Mouse (Mus musculus): ENCODE results near the gene Gm21680. TPM values are rescaled to one million over a fixed set of nuclear protein-coding genes. Genes with fewer than 3 reads are reported as not detected.

Gene Gm21680
- not detected in 2 replicates for polyA plus RNA-seq (2012; rRNA removed)

GRCm38 (mm10) chr5:25972563-25972962 lies at the start of gene Gm21680:
Gene Gm21680, minus strand, starts transcription at chr5:25972663.

DNA sequence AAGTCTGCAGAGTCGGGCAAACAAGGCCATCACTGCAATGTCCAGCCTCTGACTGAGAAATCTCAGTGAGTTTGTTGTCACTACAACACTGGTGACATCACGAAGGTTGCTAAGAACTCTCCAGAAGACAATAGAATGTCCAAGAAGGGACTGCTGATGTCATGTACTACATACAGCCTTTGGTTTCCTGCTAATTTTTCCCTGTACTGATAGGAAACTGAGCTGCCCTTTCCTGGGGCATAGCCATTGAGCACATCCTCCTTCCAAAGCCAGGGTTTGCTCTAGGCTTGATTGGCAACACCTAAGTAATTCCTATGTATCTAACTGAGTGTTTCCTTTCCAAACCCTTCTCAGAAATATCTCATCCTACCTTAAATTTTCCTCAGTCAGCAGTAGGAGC lies 32.2 kb upstream of the Gm21680 start, which contains the start of gene Gm1979:
TSS of gene Gm1979 (minus strand) at position 101 of the 400 bp plus-strand sequence.

DNA sequence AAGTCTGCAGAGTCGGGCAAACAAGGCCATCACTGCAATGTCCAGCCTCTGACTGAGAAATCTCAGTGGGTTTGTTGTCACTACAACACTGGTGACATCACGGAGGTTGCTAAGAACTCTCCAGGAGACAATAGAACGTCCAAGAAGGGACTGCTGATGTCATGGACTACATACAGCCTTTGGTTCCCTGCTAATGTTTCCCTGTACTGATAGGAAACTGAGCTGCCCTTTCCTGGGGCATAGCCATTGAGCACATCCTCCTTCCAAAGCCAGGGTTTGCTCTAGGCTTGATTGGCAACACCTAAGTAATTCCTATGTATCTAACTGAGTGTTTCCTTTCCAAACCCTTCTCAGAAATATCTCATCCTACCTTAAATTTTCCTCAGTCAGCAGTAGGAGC lies 16.1 kb upstream of the Gm21680 start, which contains the start of gene Gm21698:
TSS of gene Gm21698 (minus strand) at position 101 of the 400 bp plus-strand sequence.

GRCm38 (mm10) chr5:25954317-25954716 lies 18.1 kb downstream of the Gm21680 start, which contains the start of gene Gm21671:
Gene Gm21671, minus strand, starts transcription at chr5:25954417.

DNA sequence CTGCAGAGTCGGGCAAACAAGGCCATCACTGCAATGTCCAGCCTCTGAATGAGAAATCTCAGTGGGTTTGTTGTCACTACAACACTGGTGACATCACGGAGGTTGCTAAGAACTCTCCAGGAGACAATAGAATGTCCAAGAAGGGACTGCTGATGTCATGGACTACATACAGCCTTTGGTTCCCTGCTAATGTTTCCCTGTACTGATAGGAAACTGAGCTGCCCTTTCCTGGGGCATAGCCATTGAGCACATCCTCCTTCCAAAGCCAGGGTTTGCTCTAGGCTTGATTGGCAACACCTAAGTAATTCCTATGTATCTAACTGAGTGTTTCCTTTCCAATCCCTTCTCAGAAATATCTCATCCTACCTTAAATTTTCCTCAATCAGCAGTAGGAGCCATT lies 30.2 kb downstream of the Gm21680 start, which contains the start of gene Gm21663:
TSS of gene Gm21663 (minus strand) at position 101 of the 400 bp plus-strand sequence.

Other genes with a start within 250 kb of the Gm21680 start
- gene Actr3b, start 212.7 kb downstream of the Gm21680 start, polyA plus RNA-seq (2012; rRNA removed), result 0.24 and 0.28 TPM in 2 replicates
- gene Gm21663, start 30.3 kb downstream of the Gm21680 start, polyA plus RNA-seq (2012; rRNA removed), result not detected in 2 replicates
- not detected in 2 replicates for gene Gm21671, start 18.2 kb downstream of the Gm21680 start, polyA plus RNA-seq (2012; rRNA removed)
- gene Gm21698, start 16.0 kb upstream of the Gm21680 start, polyA plus RNA-seq (2012; rRNA removed), result not detected in 2 replicates
- gene Gm1979, start 32.1 kb upstream of the Gm21680 start, polyA plus RNA-seq (2012; rRNA removed), result not detected in 2 replicates
- not detected in 2 replicates for gene Gm5862, start 50.3 kb upstream of the Gm21680 start, polyA plus RNA-seq (2012; rRNA removed)
- not detected in 2 replicates for gene Speer4a, start 66.9 kb upstream of the Gm21680 start, polyA plus RNA-seq (2012; rRNA removed)
- gene Gm7347, start 85.9 kb upstream of the Gm21680 start, polyA plus RNA-seq (2012; rRNA removed), result not detected in 2 replicates
- gene Gm10471, start 116.6 kb upstream of the Gm21680 start, polyA plus RNA-seq (2012; rRNA removed), result not detected in 2 replicates
- gene 5031410I06Rik, start 132.7 kb upstream of the Gm21680 start, polyA plus RNA-seq (2012; rRNA removed), result not detected in 2 replicates
- gene Gm10220, start 148.8 kb upstream of the Gm21680 start, polyA plus RNA-seq (2012; rRNA removed), result not detected in 2 replicates

All from colon, adult 2 months (tissue).